Mouse (Mus musculus): ENCODE measurements around the gene Sdhaf2. TPM values are rescaled to one million over a fixed set of nuclear protein-coding genes. Genes with fewer than 3 reads are reported as not detected.
A peak's percentile ranks its signal among the peaks of the same experiment; 100 is the strongest.
"Not testable (repeated sequence)": the region's sequence is repeated elsewhere in the genome, so short reads cannot be mapped to it uniquely, and the experiment has no call there.

The Sdhaf2 gene
- polyA plus RNA-seq (2015; fragmentation: Nextera tagmentation; extraction: Ambion mirVana), result 59.9 and 63.5 TPM in 2 replicates

GRCm38 (mm10) chr19:10525910-10526309, at the start of gene Sdhaf2:
Sdhaf2 (minus strand) TSS chr19:10526142.
- Histone ChIP-seq H3K4me3 (peak within 1 kb of the TSS; percentile 94), H3K27me3 (no peaks in the 10 kb centered on the region), H3K4me2 (peak within 1 kb of the TSS; percentile 74), H3K27ac (peak within 1 kb of the TSS; percentile 98), H3K9me3 (no peaks in the 10 kb centered on the region), H3K36me3 (peaks cover 24% of the 10 kb centered on the region), H3K4me1 (peaks cover 21% of the 10 kb centered on the region), H3K9ac (peak within 1 kb of the TSS; percentile 99)
- WGBS, result 0% methylated on average over 11 of the region's 11 CpGs
- no peak for ATAC-seq (ENCODE audit: insufficient number of reproducible peaks, insufficient read depth, low FRiP score, low TSS enrichment, low read depth)

- no peak overlapping the region for H3K4me2 ChIP-seq
- ATAC-seq (ENCODE audit: insufficient number of reproducible peaks, insufficient read depth, low FRiP score, low TSS enrichment, low read depth), result no peak
Measured at GRCm38 (mm10) chr19:10569627-10570026, 43.7 kb upstream of the Sdhaf2 start.

GRCm38 (mm10) chr19:10565217-10565616, 39.3 kb upstream of the Sdhaf2 start:
- no peak overlapping the region for H3K27ac ChIP-seq
- no peaks in the 10 kb centered on the region for H3K4me1 ChIP-seq
- H3K4me2 ChIP-seq, result no peak overlapping the region
- H3K36me3 ChIP-seq, result peaks cover 13% of the 10 kb centered on the region
- H3K9me3 ChIP-seq, result no peaks in the 10 kb centered on the region
- no peaks in the 10 kb centered on the region for H3K27me3 ChIP-seq
- H3K4me3 ChIP-seq, result no peak overlapping the region
- no peak for ATAC-seq (ENCODE audit: insufficient number of reproducible peaks, insufficient read depth, low FRiP score, low TSS enrichment, low read depth)
- no peak overlapping the region for H3K9ac ChIP-seq
- WGBS, result 87% methylated on average over 4 of the region's 4 CpGs

More at GRCm38 (mm10) chr19:10569627-10570026, 43.7 kb upstream of the Sdhaf2 start:
- 95% methylated on average over 6 of the region's 6 CpGs for WGBS
- Histone ChIP-seq H3K9me3 (no peaks in the 10 kb centered on the region), H3K4me1 (no peaks in the 10 kb centered on the region), H3K36me3 (peaks cover 53% of the 10 kb centered on the region), H3K27ac (no peak overlapping the region), H3K4me3 (no peak overlapping the region), H3K9ac (no peak overlapping the region), H3K27me3 (no peaks in the 10 kb centered on the region)

- 83% methylated on average over 6 of the region's 6 CpGs for WGBS
- Histone ChIP-seq H3K27ac (no peak overlapping the region), H3K36me3 (peaks cover 4% of the 10 kb centered on the region; the same call in 1 of the 2 replicates), H3K27me3 (no peaks in the 10 kb centered on the region), H3K4me1 (no peaks in the 10 kb centered on the region), H3K9ac (no peak overlapping the region), H3K4me3 (no peak overlapping the region), H3K4me2 (no peak overlapping the region), H3K9me3 (no peaks in the 10 kb centered on the region)
- ATAC-seq (ENCODE audit: insufficient number of reproducible peaks, insufficient read depth, low FRiP score, low TSS enrichment, low read depth), result no peak
Measured at GRCm38 (mm10) chr19:10564278-10564677, 38.3 kb upstream of the Sdhaf2 start.

- Histone ChIP-seq H3K27ac (no peak overlapping the region), H3K4me1 (no peaks in the 10 kb centered on the region), H3K9me3 (no peaks in the 10 kb centered on the region), H3K9ac (no peak overlapping the region), H3K27me3 (no peaks in the 10 kb centered on the region), H3K36me3 (no peaks in the 10 kb centered on the region), H3K4me3 (no peak overlapping the region), H3K4me2 (no peak overlapping the region)
- WGBS, result 30% methylated on average over 5 of the region's 5 CpGs
- ATAC-seq (ENCODE audit: insufficient number of reproducible peaks, insufficient read depth, low FRiP score, low TSS enrichment, low read depth), result no peak
Measured at GRCm38 (mm10) chr19:10562351-10562750, 36.4 kb upstream of the Sdhaf2 start.

- no peak for ATAC-seq (ENCODE audit: insufficient number of reproducible peaks, insufficient read depth, low FRiP score, low TSS enrichment, low read depth)
- H3K27ac ChIP-seq, result no peak overlapping the region
Measured at GRCm38 (mm10) chr19:10561558-10562314, 35.8 kb upstream of the Sdhaf2 start.

GRCm38 (mm10) chr19:10560108-10560507, 34.2 kb upstream of the Sdhaf2 start:
- H3K27me3 ChIP-seq, result no peaks in the 10 kb centered on the region
- H3K9ac ChIP-seq, result no peak overlapping the region
- 40% methylated on average over 5 of the region's 5 CpGs for WGBS
- H3K9me3 ChIP-seq, result no peaks in the 10 kb centered on the region
- no peak overlapping the region for H3K4me3 ChIP-seq
- H3K36me3 ChIP-seq, result no peaks in the 10 kb centered on the region
- H3K4me1 ChIP-seq, result peaks cover 8% of the 10 kb centered on the region
- no peak overlapping the region for H3K4me2 ChIP-seq
- no peak for ATAC-seq (ENCODE audit: insufficient number of reproducible peaks, insufficient read depth, low FRiP score, low TSS enrichment, low read depth)
- H3K27ac ChIP-seq, result no peak overlapping the region

More at GRCm38 (mm10) chr19:10561558-10562314, 35.8 kb upstream of the Sdhaf2 start:
- H3K4me3 ChIP-seq, result no peak overlapping the region
- no peaks in the 10 kb centered on the region for H3K36me3 ChIP-seq
- no peaks in the 10 kb centered on the region for H3K9me3 ChIP-seq
- H3K4me1 ChIP-seq, result no peaks in the 10 kb centered on the region
- peak overlapping the region; percentile 4; the same call in 1 of the 2 replicates for H3K9ac ChIP-seq
- WGBS, result 45% methylated on average over 6 of the region's 6 CpGs
- no peaks in the 10 kb centered on the region for H3K27me3 ChIP-seq
- no peak overlapping the region for H3K4me2 ChIP-seq

GRCm38 (mm10) chr19:10557837-10558375, 32.0 kb upstream of the Sdhaf2 start:
- 80% methylated on average over 4 of the region's 4 CpGs for WGBS
- H3K27me3 ChIP-seq; H3K27ac ChIP-seq; ATAC-seq (ENCODE audit: insufficient number of reproducible peaks, insufficient read depth, low FRiP score, low TSS enrichment, low read depth); H3K36me3 ChIP-seq; H3K4me2 ChIP-seq; H3K9me3 ChIP-seq; H3K9ac ChIP-seq; H3K4me3 ChIP-seq: not testable (repeated sequence)
- peaks cover 15% of the 10 kb centered on the region for H3K4me1 ChIP-seq

GRCm38 (mm10) chr19:10557430-10557829, 31.5 kb upstream of the Sdhaf2 start:
- Histone ChIP-seq H3K9me3 (no peaks in the 10 kb centered on the region), H3K4me2 (no peak overlapping the region), H3K4me3 (no peak overlapping the region), H3K9ac (no peak overlapping the region), H3K4me1 (peaks cover 15% of the 10 kb centered on the region), H3K27me3 (no peaks in the 10 kb centered on the region), H3K36me3 (peaks cover 9% of the 10 kb centered on the region), H3K27ac (no peak overlapping the region)
- WGBS, result 59% methylated on average over 2 of the region's 2 CpGs
- ATAC-seq (ENCODE audit: insufficient number of reproducible peaks, insufficient read depth, low FRiP score, low TSS enrichment, low read depth), result no peak

GRCm38 (mm10) chr19:10557001-10557400, 31.1 kb upstream of the Sdhaf2 start:
- Histone ChIP-seq H3K9me3 (no peaks in the 10 kb centered on the region), H3K27ac (no peak overlapping the region), H3K27me3 (no peaks in the 10 kb centered on the region), H3K4me2 (no peak overlapping the region), H3K4me3 (no peak overlapping the region), H3K9ac (no peak overlapping the region), H3K4me1 (peaks cover 15% of the 10 kb centered on the region), H3K36me3 (peaks cover 12% of the 10 kb centered on the region)
- 53% methylated on average over 2 of the region's 2 CpGs for WGBS
- ATAC-seq (ENCODE audit: insufficient number of reproducible peaks, insufficient read depth, low FRiP score, low TSS enrichment, low read depth), result no peak

GRCm38 (mm10) chr19:10555624-10556510, 29.9 kb upstream of the Sdhaf2 start, which contains the start of gene Tmem216:
Tmem216 (minus strand) TSS chr19:10556238.
- peak within 1 kb of the TSS; percentile 66 for H3K27ac ChIP-seq
- peaks cover 22% of the 10 kb centered on the region for H3K36me3 ChIP-seq
- peak within 1 kb of the TSS; percentile 66 for H3K4me3 ChIP-seq
- H3K9me3 ChIP-seq, result no peaks in the 10 kb centered on the region
- H3K27me3 ChIP-seq, result no peaks in the 10 kb centered on the region
- peak; percentile 95 for ATAC-seq (ENCODE audit: insufficient number of reproducible peaks, insufficient read depth, low FRiP score, low TSS enrichment, low read depth)
- peak within 1 kb of the TSS; percentile 77 for H3K9ac ChIP-seq
- H3K4me2 ChIP-seq, result peak within 1 kb of the TSS; percentile 77
- peaks cover 15% of the 10 kb centered on the region for H3K4me1 ChIP-seq
- 1% methylated on average over 43 of the region's 43 CpGs for WGBS
